Mouse (Mus musculus) thymus, adult 2 months (tissue): ENCODE results near the gene Dcst2. TPM values are rescaled to one million over a fixed set of nuclear protein-coding genes. Genes with fewer than 3 reads are reported as not detected.

Source experiments
- DNase-seq: peaks from one replicate; pipeline ENCODE4 v3.0.0; 2021
- H3K27ac ChIP-seq: fragments of 200-500 bp; 2 replicates; pipeline ENCODE4 v1.5.1; 2012; ENCODE audit warnings: low read length, control low read depth; ENCODE audit not compliant: control insufficient read depth, insufficient read depth
- H3K27me3 ChIP-seq: fragments of 200-500 bp; 2 replicates; pipeline ENCODE4 v1.6.1; 2012; ENCODE audit warnings: mild to moderate bottlenecking, low read length, moderate library complexity, mixed read lengths; ENCODE audit not compliant: control insufficient read depth, insufficient read depth
- H3K36me3 ChIP-seq: fragments of 200-500 bp; 2 replicates; pipeline ENCODE4 v1.6.1; 2012; ENCODE audit warnings: mild to moderate bottlenecking, low read length, moderate library complexity; ENCODE audit not compliant: control insufficient read depth, insufficient read depth
- H3K4me1 ChIP-seq: fragments of 200-500 bp; replicated peaks from 2 replicates; pipeline ENCODE4 v1.6.1; 2012; ENCODE audit warnings: low read length; ENCODE audit not compliant: control insufficient read depth, insufficient read depth
- H3K4me3 ChIP-seq: fragments of 200-500 bp; 2 replicates; pipeline ENCODE4 v1.5.1; 2012; ENCODE audit warnings: mild to moderate bottlenecking, low read length, control low read depth, moderate library complexity; ENCODE audit not compliant: control insufficient read depth, insufficient read depth
- CTCF ChIP-seq: fragments of 200-500 bp; IDR thresholded peaks from 2 replicates; pipeline ENCODE4 v1.5.1; 2012; ENCODE audit warnings: mild to moderate bottlenecking, control low read depth, low read length, moderate library complexity, borderline replicate concordance; ENCODE audit not compliant: control insufficient read depth, poor library complexity, insufficient read depth; ENCODE audit errors: extremely low read depth
- POLR2A ChIP-seq: fragments of 200-500 bp; IDR thresholded peaks from 2 replicates; pipeline ENCODE4 v1.6.1; 2012; ENCODE audit warnings: mild to moderate bottlenecking, low read length, control low read depth, moderate library complexity; ENCODE audit not compliant: control insufficient read depth, poor library complexity, insufficient read depth; ENCODE audit errors: extremely low read depth
- WGBS: fragments of 180-500 bp; shearing (Covaris S2); methylation state at CpG from one replicate; pipeline ENCODE4 v1.1.7; 2018; 5-methylcytosine and 5-hydroxymethylcytosine counted together
- polyA plus RNA-seq: library from polyadenylated mRNA; depleted of rRNA; stranded (reverse); fragments of >200 nt; gene quantifications from 2 replicates; pipeline ENCODE4 v1.2.3, GENCODE M21; 2012

Gene Dcst2
- polyA plus RNA-seq, 1 experiment: 0.50 TPM

DNA sequence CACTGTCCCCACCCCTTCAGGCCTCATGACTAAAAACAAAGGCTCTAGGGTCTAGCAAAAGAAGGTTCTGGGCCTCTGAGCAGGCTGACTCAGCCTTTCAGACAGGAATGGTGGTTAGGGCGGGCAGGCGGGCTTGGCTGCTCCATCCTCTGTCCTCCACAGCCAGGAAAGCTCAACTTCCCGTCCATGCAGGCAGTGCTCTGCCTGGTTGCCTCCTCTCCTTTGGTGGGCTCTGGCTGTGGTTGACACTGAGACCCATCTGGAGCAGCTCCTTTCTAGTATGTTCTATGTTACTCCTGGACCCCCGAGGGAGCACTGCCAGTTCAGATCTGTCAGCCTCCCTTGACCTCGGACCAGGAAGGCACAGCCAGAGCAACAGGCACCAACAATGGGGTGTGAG, 40.9 kb downstream of the Dcst2 start, which contains the start of gene Lenep:
Gene Lenep (minus strand): TSS at position 101 of the 400 bp plus-strand sequence.
- Histone ChIP-seq H3K4me1 (no peaks in the 10 kb centered on the region), H3K36me3 (no peaks in the 10 kb centered on the region; the same call in 1 of the 2 replicates), H3K27ac (no peak within 1 kb of the TSS), H3K4me3 (no peak within 1 kb of the TSS), H3K27me3 (no peaks in the 10 kb centered on the region)
- no peak for TF ChIP-seq CTCF
- TF ChIP-seq POLR2A: no peak
- DNase-seq: no peak
- WGBS: 94% methylated on average over 5 of the region's 5 CpGs

DNA sequence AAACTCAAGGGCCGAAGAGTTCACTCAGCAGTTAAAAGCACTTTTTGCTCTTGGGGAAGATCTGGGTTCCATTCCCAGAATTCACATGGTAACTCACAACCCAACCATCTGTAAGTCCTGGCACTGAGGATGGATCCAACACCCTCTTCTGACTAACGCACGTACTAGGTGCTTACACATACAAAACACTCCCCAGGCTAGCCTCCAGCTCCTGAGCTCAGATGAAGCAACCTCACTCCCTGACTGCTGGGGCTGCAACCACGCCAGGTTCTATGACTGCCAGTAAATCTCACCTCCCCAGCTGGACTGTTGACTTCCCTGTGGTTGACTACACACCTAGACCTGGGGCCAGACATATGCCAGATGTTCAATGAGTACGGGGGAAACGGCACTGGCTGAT, 45.1 kb downstream of the Dcst2 start:
- H3K4me3 ChIP-seq: no peak overlapping the region

DNA sequence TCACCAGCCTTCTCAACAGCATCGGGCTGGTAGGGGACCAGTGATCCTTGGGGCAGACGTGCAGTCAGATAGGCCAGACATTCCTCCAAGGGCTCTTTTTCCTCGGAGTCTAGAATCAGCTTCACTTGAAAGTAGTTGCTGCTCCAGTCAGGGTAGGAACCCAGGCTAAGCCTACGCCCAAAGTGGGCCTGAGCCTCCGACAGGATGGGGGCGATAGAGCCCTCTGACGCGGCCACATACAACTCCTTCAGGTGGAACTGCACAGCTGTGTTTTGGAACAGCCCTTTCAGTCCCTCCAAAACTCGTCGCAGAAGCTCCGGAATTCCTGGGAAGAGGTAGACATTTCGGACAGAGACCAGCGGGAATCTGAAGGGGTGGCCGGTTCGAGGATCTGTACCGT, 46.7 kb downstream of the Dcst2 start:
- TF ChIP-seq CTCF (no peak), POLR2A (no peak)
- Histone ChIP-seq H3K36me3 (peaks cover 4% of the 10 kb centered on the region; the same call in 1 of the 2 replicates), H3K27ac (no peak overlapping the region), H3K4me1 (peaks cover 7% of the 10 kb centered on the region), H3K4me3 (no peak overlapping the region), H3K27me3 (no peaks in the 10 kb centered on the region)
- no peak for DNase-seq
- 91% methylated on average over 16 of the region's 16 CpGs for WGBS

More for the DNA sequence above, 45.1 kb downstream of the Dcst2 start:
- Histone ChIP-seq H3K4me1 (peaks cover 7% of the 10 kb centered on the region), H3K27me3 (no peaks in the 10 kb centered on the region), H3K36me3 (peaks cover 4% of the 10 kb centered on the region; the same call in 1 of the 2 replicates), H3K27ac (no peak overlapping the region)
- DNase-seq: no peak
- WGBS: 93% methylated on average over 6 of the region's 6 CpGs
- TF ChIP-seq CTCF (no peak), POLR2A (no peak)

DNA sequence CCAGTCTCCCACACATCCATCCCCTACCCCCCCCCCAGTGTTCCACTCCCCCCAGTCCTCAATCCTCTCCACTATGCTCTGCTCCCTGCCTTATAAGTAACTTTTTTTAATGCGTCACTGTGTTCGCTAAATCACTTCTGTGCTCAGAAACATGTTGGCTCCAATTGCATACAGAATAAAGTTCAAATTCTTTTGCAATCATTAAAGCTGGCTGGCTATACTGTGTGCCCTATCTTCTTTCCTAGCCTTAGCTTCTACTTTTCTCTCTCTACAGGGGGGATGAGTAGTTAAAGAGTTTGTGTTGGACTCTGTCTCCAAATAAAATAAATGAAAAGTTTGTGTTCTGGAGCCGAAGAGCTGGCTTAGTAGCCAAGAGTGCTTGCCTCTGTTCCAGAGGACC, 47.9 kb downstream of the Dcst2 start:
- peaks cover 4% of the 10 kb centered on the region; the same call in 1 of the 2 replicates for H3K36me3 ChIP-seq
- WGBS: 99% methylated on average over 3 of the region's 3 CpGs
- H3K4me3 ChIP-seq: no peak overlapping the region
- TF ChIP-seq CTCF (no peak), POLR2A (no peak)
- no peak overlapping the region for H3K27ac ChIP-seq
- DNase-seq: no peak
- peaks cover 7% of the 10 kb centered on the region for H3K4me1 ChIP-seq
- no peaks in the 10 kb centered on the region for H3K27me3 ChIP-seq

DNA sequence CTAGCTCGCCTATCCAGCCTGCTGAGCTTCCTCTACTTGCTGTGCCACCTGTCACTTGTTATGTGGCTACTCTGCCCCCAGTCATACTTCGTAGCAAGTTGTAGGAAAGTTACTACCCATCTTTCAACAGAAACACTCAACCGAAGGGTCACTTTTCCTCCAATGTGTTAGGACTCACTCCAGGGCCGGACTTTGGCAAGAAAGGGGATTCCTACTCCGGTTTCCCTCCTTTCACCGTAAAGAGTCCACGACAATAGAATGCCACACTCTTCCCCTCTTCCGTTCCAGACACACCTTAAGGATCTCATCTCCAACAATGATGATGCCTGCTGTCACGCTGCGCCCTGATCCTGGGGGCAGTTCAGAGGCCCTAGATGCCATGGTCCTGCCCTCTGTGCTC, 49.1 kb downstream of the Dcst2 start:
- 80% methylated on average over 10 of the region's 10 CpGs for WGBS
- TF ChIP-seq CTCF (no peak), POLR2A (no peak)
- Histone ChIP-seq H3K36me3 (peaks cover 4% of the 10 kb centered on the region; the same call in 1 of the 2 replicates), H3K27me3 (no peaks in the 10 kb centered on the region), H3K4me3 (peak overlapping the region; percentile 28), H3K4me1 (peaks cover 7% of the 10 kb centered on the region), H3K27ac (no peak overlapping the region)
- no peak for DNase-seq

DNA sequence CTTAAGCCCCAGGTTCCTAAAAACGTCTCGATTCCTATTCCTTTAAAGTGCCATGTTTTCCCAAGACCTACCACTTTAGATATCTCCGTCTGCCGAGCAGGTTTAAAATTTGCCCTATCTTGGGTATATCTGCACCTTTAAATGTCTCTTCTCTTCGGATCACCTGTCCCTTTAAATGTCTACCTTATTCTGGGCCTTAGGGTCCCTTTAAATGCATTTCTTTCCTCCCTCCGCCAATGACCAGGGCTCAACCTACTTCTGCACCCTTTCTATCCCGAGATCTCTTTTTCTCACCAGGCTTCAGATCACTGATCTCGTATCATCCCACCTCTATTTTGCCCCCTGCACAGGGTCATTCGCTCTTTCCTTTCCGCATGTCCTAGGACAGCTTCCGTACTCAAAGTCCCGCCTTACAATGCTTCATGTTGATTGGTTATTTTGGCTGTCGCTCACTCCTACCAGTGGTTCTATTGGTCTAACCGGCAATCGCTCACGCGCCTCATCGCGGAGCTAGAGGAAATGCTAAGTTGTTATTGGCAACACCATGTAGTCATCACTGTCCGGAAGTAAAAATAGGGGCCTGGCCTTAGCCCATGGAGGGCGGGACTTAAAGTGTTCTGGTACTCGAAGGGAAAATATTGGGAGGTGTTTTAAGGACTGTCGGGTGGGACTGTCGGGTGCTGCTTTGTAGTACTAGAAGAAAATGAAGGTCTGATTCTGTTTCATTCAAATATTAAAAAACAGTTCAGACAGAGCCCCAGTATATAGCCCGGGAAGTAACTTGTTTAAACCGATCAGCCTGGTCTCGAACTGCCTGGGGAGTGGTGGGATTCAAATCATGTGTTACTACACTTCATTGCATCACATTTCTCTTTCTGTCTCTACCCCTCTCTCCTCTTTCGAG, 50.0 kb downstream of the Dcst2 start, which contains the start of gene Flad1:
Gene Flad1 (minus strand): TSS at position 381 of the 904 bp plus-strand sequence.
- Histone ChIP-seq H3K36me3 (peaks cover 4% of the 10 kb centered on the region; the same call in 1 of the 2 replicates), H3K27me3 (no peaks in the 10 kb centered on the region), H3K27ac (no peak within 1 kb of the TSS), H3K4me1 (peaks cover 7% of the 10 kb centered on the region), H3K4me3 (peak within 1 kb of the TSS; percentile 54)
- DNase-seq: peak; percentile 98
- TF ChIP-seq POLR2A: no peak
- no peak for TF ChIP-seq CTCF
- WGBS: 3% methylated on average over 28 of the region's 28 CpGs
